ENCODE assay signal across 21 mouse cellular contexts in genomic region chr1:133278946-133279631, GRCm38 (mm10). TPM values are rescaled to one million over a fixed set of nuclear protein-coding genes. Genes with fewer than 3 reads are reported as not detected.
A peak's percentile ranks its signal among the peaks of the same experiment; 100 is the strongest.
DNase-seq lines count a peak whose midpoint lies in the region; ATAC-seq and TF ChIP-seq lines count a peak whose summit lies in the region.
"Had no signal": no experiment of that assay in that cellular context is flagged by ENCODE, and none has a peak within 500 bp of the region (broad histone marks: within the 10 kb centered on the region; RNA-seq: fewer than 3 reads in every experiment).

No protein-coding gene starts in this region.

- no peaks in the 10 kb centered on the region for H3K9me3 ChIP-seq in intestine, embryonic 15.5 days
- no peaks in the 10 kb centered on the region for H3K9me3 ChIP-seq in intestine, postnatal 0 days (ENCODE audit: control insufficient read depth)
- H3K9me3 ChIP-seq in hindbrain, embryonic 10.5 days = no peaks in the 10 kb centered on the region
- H3K9me3 ChIP-seq in midbrain, embryonic 13.5 days = no peaks in the 10 kb centered on the region
- H3K9me3 ChIP-seq: G1E; limb, embryonic 15.5 days had no signal

- H3K4me1 ChIP-seq in intestine, embryonic 15.5 days (replicated peaks) = 0 out of 2 replicates have a peak, but pooled peaks cover 11% of the 10 kb centered on the region
- H3K4me1 ChIP-seq in intestine, postnatal 0 days (replicated peaks; ENCODE audit: control insufficient read depth, insufficient read depth, low read length) = no peaks in the 10 kb centered on the region
- peaks cover 2% of the 10 kb centered on the region for H3K4me1 ChIP-seq in cortical plate, adult 2 months (ENCODE audit: control insufficient read depth, insufficient read depth, low read length)
- H3K4me1 ChIP-seq in hindbrain, embryonic 10.5 days (replicated peaks) = peaks cover 50% of the 10 kb centered on the region
- H3K4me1 ChIP-seq in midbrain, embryonic 13.5 days (replicated peaks) = peaks cover 32% of the 10 kb centered on the region
- H3K4me1 ChIP-seq: limb, embryonic 15.5 days had no signal

- no peaks in the 10 kb centered on the region for H3K27me3 ChIP-seq in intestine, embryonic 15.5 days (replicated peaks)
- no peaks in the 10 kb centered on the region for H3K27me3 ChIP-seq in intestine, postnatal 0 days (replicated peaks; ENCODE audit: control insufficient read depth, insufficient read depth, low read length)
- H3K27me3 ChIP-seq in hindbrain, embryonic 10.5 days (ENCODE audit: insufficient read depth, poor library complexity, severe bottlenecking) = peaks cover 4% of the 10 kb centered on the region
- no peaks in the 10 kb centered on the region for H3K27me3 ChIP-seq in midbrain, embryonic 13.5 days
- H3K27me3 ChIP-seq: limb, embryonic 15.5 days had no signal

- TF ChIP-seq POLR2A in cortical plate, adult 2 months (IDR thresholded peaks at IDR 0.05; ENCODE audit: extremely low read depth, insufficient read depth, low read length) = no peak

- ATAC-seq in intestine, embryonic 15.5 days = 0 out of 2 replicates have a peak, but pooled peaks have one; percentile 15
- ATAC-seq in intestine, postnatal 0 days = no peak
- peak; percentile 19; the same call in 1 of the 2 replicates for ATAC-seq in midbrain, embryonic 13.5 days
- no peak for ATAC-seq in megakaryocyte-erythroid progenitor cell, adult 5-6 weeks (replicated peaks; ENCODE audit: low FRiP score, low TSS enrichment, poor library complexity, severe bottlenecking)

- no peak overlapping the region for H3K4me3 ChIP-seq in intestine, embryonic 15.5 days (replicated peaks)
- H3K4me3 ChIP-seq in intestine, postnatal 0 days (ENCODE audit: low read depth, low read length) = no peak overlapping the region
- H3K4me3 ChIP-seq in cortical plate, adult 2 months (ENCODE audit: insufficient read depth, low read length) = no peak overlapping the region
- H3K4me3 ChIP-seq in hindbrain, embryonic 10.5 days = no peak overlapping the region
- H3K4me3 ChIP-seq in midbrain, embryonic 13.5 days (replicated peaks) = no peak overlapping the region
- H3K4me3 ChIP-seq: heart, adult 2 months; limb, embryonic 15.5 days had no signal

- no peak overlapping the region for H3K4me2 ChIP-seq in intestine, embryonic 15.5 days (replicated peaks)
- no peak overlapping the region for H3K4me2 ChIP-seq in intestine, postnatal 0 days (replicated peaks; ENCODE audit: low read depth)
- H3K4me2 ChIP-seq in midbrain, embryonic 13.5 days (replicated peaks) = no peak overlapping the region
- H3K4me2 ChIP-seq: limb, embryonic 15.5 days had no signal

- peaks cover 8% of the 10 kb centered on the region; the same call in 1 of the 2 replicates for H3K36me3 ChIP-seq in intestine, embryonic 15.5 days
- peaks cover 60% of the 10 kb centered on the region for H3K36me3 ChIP-seq in intestine, postnatal 0 days (ENCODE audit: control insufficient read depth, insufficient read depth)
- H3K36me3 ChIP-seq in hindbrain, embryonic 10.5 days = peaks cover 55% of the 10 kb centered on the region
- H3K36me3 ChIP-seq in midbrain, embryonic 13.5 days = peaks cover 81% of the 10 kb centered on the region
- H3K36me3 ChIP-seq: G1E; limb, embryonic 15.5 days had no signal

- H3K27ac ChIP-seq in intestine, embryonic 15.5 days = no peak overlapping the region
- no peak overlapping the region for H3K27ac ChIP-seq in intestine, postnatal 0 days (ENCODE audit: low read depth, low read length)
- H3K27ac ChIP-seq in cortical plate, adult 2 months (ENCODE audit: insufficient read depth, low read length) = peak overlapping the region; percentile 24; the same call in 1 of the 2 replicates
- peak overlapping the region; percentile 36 for H3K27ac ChIP-seq in hindbrain, embryonic 10.5 days
- H3K27ac ChIP-seq in midbrain, embryonic 13.5 days = peak overlapping the region; percentile 70
- H3K27ac ChIP-seq: heart, adult 2 months; limb, embryonic 15.5 days had no signal

- H3K9ac ChIP-seq in intestine, embryonic 15.5 days = no peak overlapping the region
- no peak overlapping the region for H3K9ac ChIP-seq in intestine, postnatal 0 days (ENCODE audit: low read depth, low read length)
- peak overlapping the region; percentile 28; the same call in 1 of the 2 replicates for H3K9ac ChIP-seq in midbrain, embryonic 13.5 days (replicated peaks)
- H3K9ac ChIP-seq: limb, embryonic 15.5 days had no signal

- DNase-seq in hindbrain, embryonic 10.5 days (ENCODE audit: low spot score) = no peak
- DNase-seq in adrenal gland, adult 8-10 months = no peak
- DNase-seq: adrenal gland, adult 2 months; cerebellum, adult 2 months; gastrocnemius, postnatal 10 days; heart, adult 2 months; heart, postnatal 4 days; kidney, adult 8-10 months; lung, adult 2 months; right cerebral cortex, postnatal 4 days; thymus, adult 18-20 months had no signal

- WGBS in intestine, embryonic 15.5 days = 67% methylated on average over 15 of the region's 15 CpGs
- WGBS in intestine, postnatal 0 days = 79% methylated on average over 15 of the region's 15 CpGs
- WGBS in hindbrain, embryonic 10.5 days = 69% methylated on average over 15 of the region's 15 CpGs
- 74% methylated on average over 15 of the region's 15 CpGs for WGBS in midbrain, embryonic 13.5 days

- TF ChIP-seq CTCF in intestine, postnatal 0 days (IDR thresholded peaks at IDR 0.05; ENCODE audit: low read depth) = no peak
- TF ChIP-seq CTCF in cortical plate, adult 2 months (IDR thresholded peaks at IDR 0.05; ENCODE audit: extremely low read depth, insufficient read depth, low read length) = no peak

RNA-seq across cellular contexts. Expression of gene Golt1a, which starts 30.5 kb away (rescaled TPM):
- polyA plus RNA-seq in intestine, embryonic 15.5 days (2015; fragmentation: Nextera tagmentation; extraction: Ambion mirVana) = 18.2 and 23.8 TPM in 2 replicates
- 164 and 187 TPM in 2 replicates for polyA plus RNA-seq in intestine, postnatal 0 days (2015; fragmentation: Nextera tagmentation; extraction: Ambion mirVana)
- 0.56 and 1.4 TPM in 2 replicates for polyA plus RNA-seq in cortical plate, adult 2 months (2012; rRNA removed)
- polyA plus RNA-seq in hindbrain, embryonic 10.5 days (2016; fragmentation: Nextera tagmentation; extraction: Ambion mirVana) = not detected in 2 replicates
- polyA plus RNA-seq in midbrain, embryonic 13.5 days (2015; fragmentation: Nextera tagmentation; extraction: Ambion mirVana) = not detected in 2 replicates
- 1 to 10 TPM in 2 of 4 experiments, not detected in 2; 1.2 to 1.9 TPM for total RNA-seq in adrenal gland, adult 8-10 months (2022)
- not detected in 2 replicates for total RNA-seq in megakaryocyte-erythroid progenitor cell, adult 5-6 weeks (2014; fragmentation: Nextera tagmentation)
- total RNA-seq in megakaryocyte-erythroid progenitor cell, adult 5-6 weeks (2017) = not detected in 2 replicates
- total RNA-seq: G1E; gastrocnemius, postnatal 10 days; heart, adult 2 months; heart, postnatal 4 days; layer of hippocampus, adult 18-20 months; megakaryocyte, adult 5-6 weeks had no signal
- polyA plus RNA-seq: adrenal gland, adult 2 months; cerebellum, adult 2 months; G1E; limb, embryonic 15.5 days had no signal

RNA-seq across cellular contexts. Expression of gene Kiss1, which starts 42.6 kb away (rescaled TPM):
- not detected in 2 replicates for polyA plus RNA-seq in intestine, embryonic 15.5 days (2015; fragmentation: Nextera tagmentation; extraction: Ambion mirVana)
- polyA plus RNA-seq in intestine, postnatal 0 days (2015; fragmentation: Nextera tagmentation; extraction: Ambion mirVana) = not detected in 2 replicates
- polyA plus RNA-seq in cortical plate, adult 2 months (2012; rRNA removed) = 1.6 TPM in 1 of 2 replicates, not detected in the other
- not detected in 2 replicates for polyA plus RNA-seq in hindbrain, embryonic 10.5 days (2016; fragmentation: Nextera tagmentation; extraction: Ambion mirVana)
- polyA plus RNA-seq in midbrain, embryonic 13.5 days (2015; fragmentation: Nextera tagmentation; extraction: Ambion mirVana) = not detected in 2 replicates
- total RNA-seq in adrenal gland, adult 8-10 months (2022) = not detected
- not detected in 2 replicates for total RNA-seq in megakaryocyte-erythroid progenitor cell, adult 5-6 weeks (2014; fragmentation: Nextera tagmentation)
- not detected in 2 replicates for total RNA-seq in megakaryocyte-erythroid progenitor cell, adult 5-6 weeks (2017)
- total RNA-seq: adrenal gland, adult 2 months; G1E; gastrocnemius, postnatal 10 days; heart, adult 2 months; heart, postnatal 4 days; layer of hippocampus, adult 18-20 months; left cerebral cortex, postnatal 10 days; megakaryocyte, adult 5-6 weeks had no signal
- polyA plus RNA-seq: adrenal gland, adult 2 months; cerebellum, adult 2 months; G1E; heart, adult 2 months; limb, embryonic 15.5 days had no signal

Comparison
In these comparisons a context has a peak if more than half of its experiments do, and no peak if none do; other contexts are left out.
1. ATAC-seq: peak in intestine, embryonic 15.5 days (single experiment) and midbrain, embryonic 13.5 days (single experiment); none in intestine, postnatal 0 days (single experiment) and megakaryocyte-erythroid progenitor cell, adult 5-6 weeks (single experiment).
2. H3K27ac ChIP-seq: peak in cortical plate, adult 2 months (single experiment), hindbrain, embryonic 10.5 days (single experiment) and midbrain, embryonic 13.5 days (single experiment); none in intestine, embryonic 15.5 days (single experiment) and intestine, postnatal 0 days (single experiment).